18 mouse cellular contexts compared by ENCODE assay signal in the genomic region with DNA sequence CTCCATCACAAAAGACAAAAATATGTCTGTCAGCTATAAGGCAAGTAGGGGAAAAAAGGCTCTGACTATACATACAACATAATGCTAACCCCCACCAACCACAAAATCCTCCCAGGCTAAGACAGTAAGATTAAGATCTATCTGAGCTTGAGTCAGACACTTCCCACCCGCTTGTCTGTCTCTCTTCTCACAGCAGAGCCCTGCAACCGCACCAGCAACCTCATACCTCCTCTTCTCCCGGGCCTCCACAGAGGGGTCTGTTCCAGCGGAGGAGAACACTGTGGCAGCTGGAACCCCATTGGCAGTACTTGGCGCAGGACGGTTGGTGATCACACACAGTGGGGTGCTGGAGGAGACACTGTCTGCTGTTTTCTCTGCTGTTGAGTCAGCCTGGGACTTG.
DNase-seq lines count a peak whose midpoint lies in the region; ATAC-seq and TF ChIP-seq lines count a peak whose summit lies in the region.
"Had no signal": no experiment of that assay in that cellular context is flagged by ENCODE, and none has a peak within 500 bp of the region (broad histone marks: within the 10 kb centered on the region; RNA-seq: fewer than 3 reads in every experiment).

No protein-coding gene starts in this region.

- no peaks in the 10 kb centered on the region for H3K9me3 ChIP-seq in forebrain, embryonic 16.5 days (ENCODE audit: control insufficient read depth, low read length)
- H3K9me3 ChIP-seq in forebrain, embryonic 14.5 days (replicated peaks; ENCODE audit: control insufficient read depth, low read length) = no peaks in the 10 kb centered on the region
- no peaks in the 10 kb centered on the region for H3K9me3 ChIP-seq in midbrain, postnatal 0 days (ENCODE audit: low read length)
- no peaks in the 10 kb centered on the region for H3K9me3 ChIP-seq in midbrain, embryonic 16.5 days (replicated peaks; ENCODE audit: control insufficient read depth, low read length, poor library complexity, severe bottlenecking)
- no peaks in the 10 kb centered on the region for H3K9me3 ChIP-seq in embryonic facial prominence, embryonic 14.5 days (ENCODE audit: control insufficient read depth, low read length)
- no peaks in the 10 kb centered on the region for H3K9me3 ChIP-seq in heart, embryonic 12.5 days (replicated peaks)
- H3K9me3 ChIP-seq: hindbrain, embryonic 13.5 days; limb, embryonic 13.5 days; midbrain, embryonic 13.5 days had no signal

- peaks cover 7% of the 10 kb centered on the region for H3K4me1 ChIP-seq in forebrain, embryonic 16.5 days (replicated peaks; ENCODE audit: control insufficient read depth, insufficient read depth, low read length)
- peaks cover under 1% of the 10 kb centered on the region; the same call in 1 of the 2 replicates for H3K4me1 ChIP-seq in forebrain, embryonic 14.5 days (ENCODE audit: control insufficient read depth, insufficient read depth, low read length)
- H3K4me1 ChIP-seq in midbrain, postnatal 0 days (ENCODE audit: insufficient read depth, low read length) = no peaks in the 10 kb centered on the region
- H3K4me1 ChIP-seq in midbrain, embryonic 16.5 days (ENCODE audit: control insufficient read depth, insufficient read depth, low read length) = peaks cover 4% of the 10 kb centered on the region; the same call in 1 of the 2 replicates
- peaks cover 2% of the 10 kb centered on the region; the same call in 1 of the 2 replicates for H3K4me1 ChIP-seq in embryonic facial prominence, embryonic 14.5 days (ENCODE audit: control insufficient read depth, insufficient read depth, low read length)
- H3K4me1 ChIP-seq in heart, embryonic 12.5 days (replicated peaks) = peaks cover 9% of the 10 kb centered on the region
- H3K4me1 ChIP-seq: limb, embryonic 13.5 days had no signal

- no peak for TF ChIP-seq CTCF in midbrain, postnatal 0 days (IDR thresholded peaks at IDR 0.05)

- no peak for ATAC-seq in forebrain, embryonic 16.5 days
- ATAC-seq in forebrain, embryonic 14.5 days = no peak
- ATAC-seq in midbrain, postnatal 0 days (ENCODE audit: low FRiP score) = no peak
- no peak for ATAC-seq in midbrain, embryonic 16.5 days
- no peak for ATAC-seq in embryonic facial prominence, embryonic 14.5 days (ENCODE audit: low read depth)
- no peak for ATAC-seq in heart, embryonic 12.5 days (ENCODE audit: insufficient number of reproducible peaks, low FRiP score)
- ATAC-seq: midbrain, embryonic 13.5 days had no signal

- peak overlapping the region; percentile 2 for H3K4me2 ChIP-seq in forebrain, embryonic 16.5 days (ENCODE audit: low read length)
- no peak overlapping the region for H3K4me2 ChIP-seq in forebrain, embryonic 14.5 days (ENCODE audit: low read length)
- H3K4me2 ChIP-seq in midbrain, postnatal 0 days (ENCODE audit: low read depth, low read length, poor library complexity, severe bottlenecking) = no peak overlapping the region
- no peak overlapping the region for H3K4me2 ChIP-seq in midbrain, embryonic 16.5 days (ENCODE audit: low read length)
- no peak overlapping the region for H3K4me2 ChIP-seq in embryonic facial prominence, embryonic 14.5 days (ENCODE audit: low read depth, low read length)
- H3K4me2 ChIP-seq in heart, embryonic 12.5 days = no peak overlapping the region
- H3K4me2 ChIP-seq: hindbrain, embryonic 13.5 days; limb, embryonic 13.5 days; midbrain, embryonic 13.5 days had no signal

- WGBS in forebrain, embryonic 16.5 days = 61% methylated on average over 6 of the region's 6 CpGs
- 57% methylated on average over 6 of the region's 6 CpGs for WGBS in forebrain, embryonic 14.5 days
- WGBS in midbrain, postnatal 0 days = 44% methylated on average over 6 of the region's 6 CpGs
- WGBS in midbrain, embryonic 16.5 days = 40% methylated on average over 6 of the region's 6 CpGs
- WGBS in embryonic facial prominence, embryonic 14.5 days = 48% methylated on average over 6 of the region's 6 CpGs
- WGBS in heart, embryonic 12.5 days = 59% methylated on average over 6 of the region's 6 CpGs

- H3K27me3 ChIP-seq in forebrain, embryonic 16.5 days (replicated peaks; ENCODE audit: control insufficient read depth, insufficient read depth, low read length) = no peaks in the 10 kb centered on the region
- H3K27me3 ChIP-seq in forebrain, embryonic 14.5 days (replicated peaks; ENCODE audit: control insufficient read depth, insufficient read depth, low read length) = peaks cover 4% of the 10 kb centered on the region
- no peaks in the 10 kb centered on the region for H3K27me3 ChIP-seq in midbrain, postnatal 0 days (ENCODE audit: insufficient read depth, low read length)
- no peaks in the 10 kb centered on the region for H3K27me3 ChIP-seq in midbrain, embryonic 16.5 days (ENCODE audit: control insufficient read depth, insufficient read depth, low read depth, low read length)
- no peaks in the 10 kb centered on the region for H3K27me3 ChIP-seq in embryonic facial prominence, embryonic 14.5 days (replicated peaks; ENCODE audit: control insufficient read depth, insufficient read depth, low read length)
- no peaks in the 10 kb centered on the region for H3K27me3 ChIP-seq in heart, embryonic 12.5 days (replicated peaks)
- H3K27me3 ChIP-seq: hindbrain, embryonic 13.5 days; limb, embryonic 13.5 days had no signal

- H3K27ac ChIP-seq in forebrain, embryonic 16.5 days (ENCODE audit: low read length) = 0 out of 2 replicates have a peak overlapping the region, but pooled peaks have one; percentile 74
- no peak overlapping the region for H3K27ac ChIP-seq in forebrain, embryonic 14.5 days (ENCODE audit: low read depth, low read length)
- no peak overlapping the region for H3K27ac ChIP-seq in midbrain, postnatal 0 days (ENCODE audit: low read depth, low read length)
- H3K27ac ChIP-seq in midbrain, embryonic 16.5 days (ENCODE audit: low read length) = no peak overlapping the region
- no peak overlapping the region for H3K27ac ChIP-seq in embryonic facial prominence, embryonic 14.5 days (replicated peaks; ENCODE audit: low read depth, low read length)
- H3K27ac ChIP-seq in heart, embryonic 12.5 days (ENCODE audit: poor library complexity, severe bottlenecking) = no peak overlapping the region
- H3K27ac ChIP-seq: limb, embryonic 13.5 days; liver, embryonic 14.5 days; midbrain, embryonic 13.5 days had no signal

- peak overlapping the region; percentile 15 for H3K4me3 ChIP-seq in forebrain, embryonic 16.5 days (replicated peaks; ENCODE audit: low read length)
- H3K4me3 ChIP-seq in forebrain, embryonic 14.5 days (ENCODE audit: low read depth, low read length) = no peak overlapping the region
- no peak overlapping the region for H3K4me3 ChIP-seq in midbrain, postnatal 0 days (ENCODE audit: low read depth, low read length)
- no peak overlapping the region for H3K4me3 ChIP-seq in midbrain, embryonic 16.5 days (ENCODE audit: low read depth, low read length)
- H3K4me3 ChIP-seq in embryonic facial prominence, embryonic 14.5 days (ENCODE audit: low read depth, low read length) = no peak overlapping the region
- H3K4me3 ChIP-seq in heart, embryonic 12.5 days = no peak overlapping the region
- H3K4me3 ChIP-seq: hindbrain, embryonic 13.5 days; limb, embryonic 13.5 days; midbrain, embryonic 13.5 days had no signal

- no peak for DNase-seq in forebrain, embryonic 14.5 days (ENCODE audit: low spot score)
- DNase-seq in midbrain, postnatal 0 days (ENCODE audit: low spot score) = peak; percentile 8
- DNase-seq in embryonic facial prominence, embryonic 14.5 days (ENCODE audit: low spot score) = peak; percentile 16
- peak; percentile 25 for DNase-seq in thymus, postnatal 25 days
- DNase-seq in spleen, adult 12 weeks (ENCODE audit: low spot score) = no peak
- DNase-seq: adrenal gland, postnatal 36 days; B cell, adult 2 months; cerebellum, adult 9-11 months; kidney, adult 18-20 months; kidney, postnatal 10 days; right cerebral cortex, postnatal 14 days had no signal

- H3K36me3 ChIP-seq in forebrain, embryonic 16.5 days (ENCODE audit: control insufficient read depth, insufficient read depth) = no peaks in the 10 kb centered on the region
- H3K36me3 ChIP-seq in forebrain, embryonic 14.5 days (ENCODE audit: control insufficient read depth, insufficient read depth, low read length) = peaks cover 17% of the 10 kb centered on the region
- H3K36me3 ChIP-seq in midbrain, postnatal 0 days (ENCODE audit: insufficient read depth, low read length) = peaks cover 9% of the 10 kb centered on the region; the same call in 1 of the 2 replicates
- H3K36me3 ChIP-seq in midbrain, embryonic 16.5 days (ENCODE audit: control insufficient read depth, insufficient read depth, low read length) = peaks cover 4% of the 10 kb centered on the region; the same call in 1 of the 2 replicates
- peaks cover 18% of the 10 kb centered on the region; the same call in 1 of the 2 replicates for H3K36me3 ChIP-seq in embryonic facial prominence, embryonic 14.5 days (ENCODE audit: control insufficient read depth, insufficient read depth, low read length)
- peaks cover 35% of the 10 kb centered on the region for H3K36me3 ChIP-seq in heart, embryonic 12.5 days

- no peak overlapping the region for H3K9ac ChIP-seq in forebrain, embryonic 16.5 days (replicated peaks; ENCODE audit: low read depth, low read length)
- no peak overlapping the region for H3K9ac ChIP-seq in forebrain, embryonic 14.5 days (ENCODE audit: low read length)
- H3K9ac ChIP-seq in midbrain, postnatal 0 days (replicated peaks; ENCODE audit: low read length, poor library complexity, severe bottlenecking) = no peak overlapping the region
- H3K9ac ChIP-seq in midbrain, embryonic 16.5 days (ENCODE audit: low read depth, low read length) = no peak overlapping the region
- no peak overlapping the region for H3K9ac ChIP-seq in embryonic facial prominence, embryonic 14.5 days (ENCODE audit: low read depth, low read length)
- no peak overlapping the region for H3K9ac ChIP-seq in heart, embryonic 12.5 days
- H3K9ac ChIP-seq: hindbrain, embryonic 13.5 days; limb, embryonic 13.5 days; liver, embryonic 14.5 days; midbrain, embryonic 13.5 days had no signal

Comparison
In these comparisons a context has a peak if more than half of its experiments do, and no peak if none do; other contexts are left out.
1. DNase-seq: peak in midbrain, postnatal 0 days (single experiment), embryonic facial prominence, embryonic 14.5 days (single experiment) and thymus, postnatal 25 days (single experiment); none in forebrain, embryonic 14.5 days (single experiment) and spleen, adult 12 weeks (single experiment).